Mouse (Mus musculus) small intestine, adult 2 months (tissue): ENCODE results near the gene Nupr1. TPM values are rescaled to one million over a fixed set of nuclear protein-coding genes. Genes with fewer than 3 reads are reported as not detected.
A peak's percentile ranks its signal among the peaks of the same experiment; 100 is the strongest.

Source experiments
- H3K27ac ChIP-seq: fragments of 200-500 bp; 2 replicates; pipeline ENCODE4 v1.5.1; 2012; ENCODE audit warnings: low read depth, low read length, control low read depth, inconsistent platforms; ENCODE audit not compliant: insufficient read depth
- H3K27me3 ChIP-seq: fragments of 200-500 bp; 2 replicates; pipeline ENCODE4 v1.6.1; 2012; ENCODE audit warnings: mild to moderate bottlenecking, moderate library complexity, low read length, inconsistent platforms; ENCODE audit not compliant: control insufficient read depth, insufficient read depth
- H3K36me3 ChIP-seq: fragments of 200-500 bp; 2 replicates; pipeline ENCODE4 v1.6.1; 2012; ENCODE audit warnings: mild to moderate bottlenecking, low read length, control low read depth, inconsistent platforms; ENCODE audit not compliant: control insufficient read depth, insufficient read depth
- H3K4me1 ChIP-seq: fragments of 200-500 bp; 2 replicates; pipeline ENCODE4 v1.6.1; 2012; ENCODE audit warnings: low read length, inconsistent platforms, mixed read lengths; ENCODE audit not compliant: control insufficient read depth, insufficient read depth, insufficient read length
- H3K4me3 ChIP-seq: fragments of 200-500 bp; 2 replicates; pipeline ENCODE4 v1.5.1; 2012; ENCODE audit warnings: low read depth, mild to moderate bottlenecking, control low read depth, inconsistent platforms, low read length, moderate library complexity
- CTCF ChIP-seq: fragments of 200-500 bp; IDR thresholded peaks from 2 replicates; pipeline ENCODE4 v1.5.1; 2012; ENCODE audit warnings: low read depth, mild to moderate bottlenecking, control low read depth, inconsistent platforms, low read length, moderate library complexity, mixed read lengths; ENCODE audit not compliant: insufficient replicate concordance, insufficient read length; ENCODE audit errors: extremely low read depth
- POLR2A ChIP-seq: fragments of 200-500 bp; IDR thresholded peaks from 2 replicates; pipeline ENCODE4 v1.6.1; 2012; ENCODE audit warnings: low read depth, mild to moderate bottlenecking, control low read depth, inconsistent platforms, low read length, moderate library complexity
- whole genome bisulfite sequencing: fragments of 180-500 bp; shearing (Covaris S2); methylation state at CpG from one replicate; pipeline ENCODE4 v1.1.7; 2018; 5-methylcytosine and 5-hydroxymethylcytosine counted together
- polyA plus RNA-seq: library from polyadenylated mRNA; depleted of rRNA; stranded (reverse); fragments of >200 nt; gene quantifications from 2 replicates; pipeline ENCODE4 v1.2.3, GENCODE M21; 2012

Nupr1 gene
- polyA plus RNA-seq, 1 experiment, result 32.5 TPM

DNA sequence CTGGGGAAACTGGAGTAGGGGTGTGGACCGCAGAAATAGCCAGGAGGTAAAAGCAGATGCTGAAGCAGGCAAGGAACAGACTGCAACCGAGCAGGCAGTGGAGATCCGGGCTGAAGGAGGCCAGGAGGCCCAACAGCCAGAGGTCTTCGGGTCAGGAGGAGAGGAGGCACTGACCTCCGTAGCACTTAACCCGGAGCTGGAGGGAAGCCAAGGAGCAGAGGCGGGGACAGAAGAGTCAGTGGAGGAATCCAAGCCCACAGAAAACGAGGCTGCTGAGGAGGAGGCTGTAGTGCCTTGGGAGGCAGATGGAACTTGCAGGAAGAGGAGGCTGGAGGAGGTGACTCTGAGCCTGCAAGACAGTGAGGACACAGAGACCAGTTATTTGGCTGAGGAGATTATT, 43.8 kb downstream of the Nupr1 start:
- TF ChIP-seq CTCF (no peak), POLR2A (no peak)
- 35% methylated on average over 8 of the region's 8 CpGs for WGBS

DNA sequence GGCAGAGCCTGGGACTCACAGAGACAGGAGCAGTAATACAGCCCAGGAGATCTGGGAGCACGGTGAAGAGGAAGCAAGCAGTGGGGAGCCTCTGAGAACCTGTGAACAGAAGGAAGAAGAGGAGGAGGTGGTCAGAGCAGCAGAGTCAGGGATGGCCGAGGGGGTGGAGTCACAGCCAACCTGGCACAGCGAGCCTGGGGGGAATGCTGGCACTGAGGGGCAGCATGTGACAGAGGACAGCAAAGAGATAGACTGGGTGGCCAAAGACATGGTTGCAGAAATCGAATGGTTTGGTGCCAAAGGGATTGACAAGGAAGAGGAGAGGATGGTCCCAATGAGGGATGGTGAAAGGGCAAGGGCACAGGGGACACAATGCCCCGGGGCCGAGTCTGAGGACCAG, 44.9 kb downstream of the Nupr1 start, which contains the start of gene Cln3:
TSS of gene Cln3 (minus strand) at position 101 of the 400 bp plus-strand sequence.
- H3K36me3 ChIP-seq, result no peaks in the 10 kb centered on the region
- peak within 1 kb of the TSS; percentile 39 for H3K4me3 ChIP-seq
- H3K27me3 ChIP-seq, result no peaks in the 10 kb centered on the region
- TF ChIP-seq POLR2A, result no peak
- TF ChIP-seq CTCF, result no peak
- 77% methylated on average over 6 of the region's 6 CpGs for WGBS
- peak within 1 kb of the TSS; percentile 61 for H3K27ac ChIP-seq
- peaks cover 10% of the 10 kb centered on the region for H3K4me1 ChIP-seq

More for the DNA sequence above, 43.8 kb downstream of the Nupr1 start:
- H3K36me3 ChIP-seq, result no peaks in the 10 kb centered on the region
- no peak overlapping the region for H3K27ac ChIP-seq
- peaks cover 10% of the 10 kb centered on the region for H3K4me1 ChIP-seq
- H3K27me3 ChIP-seq, result no peaks in the 10 kb centered on the region
- no peak overlapping the region for H3K4me3 ChIP-seq

DNA sequence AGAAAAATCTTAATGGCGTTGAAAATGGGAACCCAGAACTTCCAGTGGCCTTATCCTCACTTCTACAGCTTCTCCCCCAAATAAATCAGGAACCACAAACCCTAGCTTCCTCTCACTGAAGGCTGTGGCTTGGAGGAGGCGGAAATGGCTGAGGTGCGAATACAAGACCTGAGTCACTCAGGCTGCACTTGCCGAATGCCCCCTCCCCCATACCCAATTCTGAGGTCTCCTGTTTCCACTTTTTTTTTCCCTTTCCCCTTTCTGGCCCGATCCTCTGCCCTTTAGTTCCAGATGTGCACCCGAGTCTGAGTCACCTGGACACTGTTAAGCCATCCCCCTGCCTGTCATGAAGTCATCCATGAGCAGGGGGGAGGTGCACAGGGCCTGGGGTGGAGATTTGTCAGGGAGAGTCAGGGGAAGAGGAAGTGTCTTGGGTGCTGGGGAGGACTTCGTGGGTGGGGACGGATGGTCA, 46.1 kb downstream of the Nupr1 start, which contains the start of gene Apobr:
TSS of gene Apobr (plus strand) at position 437 of the 472 bp plus-strand sequence.
- H3K4me3 ChIP-seq, result peak within 1 kb of the TSS; percentile 39
- TF ChIP-seq CTCF (no peak), POLR2A (no peak)
- WGBS, result 71% methylated on average over 8 of the region's 8 CpGs

DNA sequence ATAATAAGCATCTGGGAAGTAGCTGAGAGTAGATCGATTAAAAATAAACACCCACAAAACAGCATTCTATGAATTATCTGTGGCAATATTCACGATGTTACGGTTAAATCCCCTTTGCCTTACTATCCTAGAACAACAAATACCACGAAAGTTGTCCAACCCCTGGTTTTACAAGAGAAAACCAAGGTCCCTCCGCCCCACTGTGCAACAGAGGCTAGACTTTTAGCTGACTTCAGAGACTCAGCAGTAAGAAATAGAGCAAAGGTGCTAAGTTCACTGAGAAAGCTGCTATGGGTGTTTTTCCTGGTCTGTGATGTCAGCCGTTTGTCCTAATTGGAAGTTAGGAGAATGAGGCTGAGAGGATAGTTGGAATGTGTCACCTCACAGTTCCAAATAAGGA, 46.9 kb downstream of the Nupr1 start:
- H3K27ac ChIP-seq, result peak overlapping the region; percentile 85
- WGBS, result 27% methylated on average over 6 of the region's 6 CpGs

More for the DNA sequence above, 46.1 kb downstream of the Nupr1 start, which contains the start of gene Apobr:
- no peaks in the 10 kb centered on the region for H3K27me3 ChIP-seq
- peak within 1 kb of the TSS; percentile 85 for H3K27ac ChIP-seq
- peaks cover 10% of the 10 kb centered on the region for H3K4me1 ChIP-seq
- no peaks in the 10 kb centered on the region for H3K36me3 ChIP-seq

DNA sequence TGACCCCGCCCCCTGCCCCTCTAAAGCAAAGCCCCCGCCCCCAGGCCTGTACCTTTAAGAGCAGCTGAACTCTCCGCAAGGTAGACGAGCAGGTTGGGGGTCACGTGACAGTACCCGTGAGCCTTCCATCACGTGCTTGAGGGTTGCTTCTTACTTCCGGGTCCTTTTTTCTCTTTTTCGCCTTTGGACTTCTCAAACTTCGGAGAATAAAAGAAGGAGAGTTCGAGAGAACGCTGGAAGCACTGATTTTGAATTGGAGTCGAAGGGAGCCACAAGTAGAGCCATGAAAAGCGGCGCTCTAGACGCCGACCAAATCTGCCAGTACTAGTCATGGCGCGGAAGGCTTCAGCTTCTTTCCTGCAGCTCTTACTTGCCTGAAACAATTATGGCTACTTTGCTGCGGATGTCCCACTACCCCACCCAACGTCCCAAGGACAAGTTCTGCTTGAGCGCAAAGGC, 47.4 kb downstream of the Nupr1 start:
- Histone ChIP-seq H3K27ac (peak overlapping the region; percentile 85), H3K4me1 (peaks cover 10% of the 10 kb centered on the region), H3K4me3 (peak overlapping the region; percentile 70), H3K27me3 (no peaks in the 10 kb centered on the region), H3K36me3 (peaks cover 3% of the 10 kb centered on the region; the same call in 1 of the 2 replicates)
- under 1% methylated on average over 22 of the region's 22 CpGs for WGBS
- TF ChIP-seq POLR2A, result no peak
- TF ChIP-seq CTCF, result no peak

More for the DNA sequence above, 46.9 kb downstream of the Nupr1 start:
- Histone ChIP-seq H3K4me1 (peaks cover 10% of the 10 kb centered on the region), H3K4me3 (peak overlapping the region; percentile 70), H3K27me3 (no peaks in the 10 kb centered on the region), H3K36me3 (peaks cover 2% of the 10 kb centered on the region; the same call in 1 of the 2 replicates)
- TF ChIP-seq POLR2A, result no peak

DNA sequence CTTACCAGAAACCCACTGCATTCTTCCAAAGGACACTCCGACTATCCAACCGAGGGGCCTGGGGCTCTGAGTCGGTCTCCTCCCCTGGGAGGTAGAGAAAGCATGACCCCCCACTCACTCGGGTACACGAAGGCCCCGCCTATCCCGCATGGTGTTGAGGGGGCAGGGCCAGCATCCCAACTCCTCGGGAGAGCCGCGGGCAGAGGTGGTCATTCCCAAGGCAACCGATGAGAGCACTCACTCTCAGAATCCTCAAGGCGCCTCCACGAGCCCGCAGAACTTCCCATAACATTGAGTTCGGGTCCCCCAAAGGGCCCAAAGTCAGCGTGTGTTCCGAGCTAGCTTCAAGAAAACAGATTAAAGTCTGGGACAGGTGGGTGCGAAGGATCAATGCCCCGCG, 47.9 kb downstream of the Nupr1 start:
- 6% methylated on average over 20 of the region's 20 CpGs for WGBS
- H3K27ac ChIP-seq, result no peak overlapping the region
- H3K4me3 ChIP-seq, result peak overlapping the region; percentile 70
- peaks cover 4% of the 10 kb centered on the region; the same call in 1 of the 2 replicates for H3K36me3 ChIP-seq
- peaks cover 8% of the 10 kb centered on the region for H3K4me1 ChIP-seq
- no peak for TF ChIP-seq CTCF
- no peak for TF ChIP-seq POLR2A
- no peaks in the 10 kb centered on the region for H3K27me3 ChIP-seq

DNA sequence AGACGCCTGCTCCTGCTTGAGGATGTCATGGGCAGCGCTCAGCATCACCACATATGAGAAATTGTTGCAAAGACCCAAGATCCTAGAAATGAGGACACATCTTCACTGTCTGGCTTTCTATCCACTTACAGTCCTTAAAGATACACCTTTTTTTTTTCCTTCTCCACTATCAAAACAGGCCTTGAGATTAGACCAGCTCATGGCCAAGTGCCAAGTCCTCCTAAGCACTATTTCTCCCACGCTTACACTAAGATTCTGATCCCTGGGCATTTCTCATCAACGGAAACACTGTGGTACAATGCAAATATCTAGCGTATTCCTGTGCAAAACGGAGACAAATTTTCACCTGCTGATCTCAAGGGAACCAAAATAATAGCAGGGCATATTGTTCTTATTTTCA, 49.0 kb downstream of the Nupr1 start:
- H3K4me1 ChIP-seq, result peaks cover 7% of the 10 kb centered on the region
- no peak overlapping the region for H3K4me3 ChIP-seq
- 60% methylated on average over 6 of the region's 6 CpGs for WGBS
- H3K27ac ChIP-seq, result no peak overlapping the region
- TF ChIP-seq POLR2A, result no peak
- no peak for TF ChIP-seq CTCF
- H3K27me3 ChIP-seq, result no peaks in the 10 kb centered on the region
- peaks cover 5% of the 10 kb centered on the region; the same call in 1 of the 2 replicates for H3K36me3 ChIP-seq
